Mouse (Mus musculus) CH12.LX (cell line): Measurements from ENCODE around the gene Ppp2r3a. TPM values are rescaled to one million over a fixed set of nuclear protein-coding genes. Genes with fewer than 3 reads are reported as not detected.

Source experiments
- DNase-seq: peaks from one replicate; pipeline ENCODE4 v3.0.0-alpha.2; 2013; ENCODE audit errors: extremely low read depth
- H3K27ac ChIP-seq: 2 replicates; pipeline ENCODE4 v1.5.1; 2012; ENCODE audit warnings: low read depth, mild to moderate bottlenecking, control low read depth, moderate library complexity; ENCODE audit not compliant: insufficient read depth
- H3K27me3 ChIP-seq: replicated peaks from 2 replicates; pipeline ENCODE3; 2012; ENCODE audit warnings: inconsistent platforms
- H3K36me3 ChIP-seq, 2 experiments: replicated peaks in 1 of 2; 2 replicates each; pipeline versions ENCODE3 to v1.6.1; 2012; ENCODE audit warnings: inconsistent platforms in 1 of 2, low read length in 1 of 2, mild to moderate bottlenecking in 1 of 2, mixed read lengths in 1 of 2, moderate library complexity in 1 of 2; ENCODE audit not compliant: control insufficient read depth in 1 of 2, insufficient read depth in 1 of 2
- H3K4me1 ChIP-seq, 2 experiments: 2 replicates each; pipeline ENCODE4 v1.6.1; 2012; ENCODE audit warnings: inconsistent platforms in 1 of 2, moderate library complexity in 1 of 2; ENCODE audit not compliant: insufficient read depth in 2 of 2, control insufficient read depth in 1 of 2
- H3K4me2 ChIP-seq: 2 replicates; pipeline ENCODE4 v1.6.1; 2012; ENCODE audit warnings: low read depth, mild to moderate bottlenecking, control low read depth; ENCODE audit not compliant: poor library complexity, insufficient read depth, severe bottlenecking
- H3K4me3 ChIP-seq, 3 experiments: fragments of 150-350 bp in 1 of 3; sonication (generic) in 1 of 3; replicated peaks in 1 of 3; 2 replicates each; pipeline versions ENCODE3 to v1.5.1; 2011 to 2012; ENCODE audit warnings: low read depth in 2 of 3, low read length in 2 of 3, mild to moderate bottlenecking in 2 of 3, moderate library complexity in 2 of 3, control low read depth in 1 of 3, improper control_type of control experiment in 1 of 3, inconsistent platforms in 1 of 3, mixed read lengths in 1 of 3; ENCODE audit not compliant: poor library complexity in 1 of 3
- H3K79me2 ChIP-seq: replicated peaks from 2 replicates; pipeline ENCODE4 v1.6.1; 2012; ENCODE audit warnings: mild to moderate bottlenecking, moderate library complexity; ENCODE audit not compliant: control insufficient read depth, poor library complexity, insufficient read depth, severe bottlenecking; ENCODE audit errors: extremely low read depth
- H3K9ac ChIP-seq: 2 replicates; pipeline ENCODE4 v1.6.1; 2012; ENCODE audit warnings: low read depth, mild to moderate bottlenecking, control low read depth, moderate library complexity; ENCODE audit not compliant: insufficient read depth
- H3K9me3 ChIP-seq: replicated peaks from 2 replicates; pipeline ENCODE3; 2012; ENCODE audit warnings: low read length, inconsistent platforms, mixed read lengths
- BHLHE40 ChIP-seq: IDR thresholded peaks from 2 replicates; pipeline ENCODE4 v1.6.1; 2011; ENCODE audit warnings: mild to moderate bottlenecking, low read depth, low read length, improper control_type of control experiment
- CHD1 ChIP-seq: IDR thresholded peaks from 2 replicates; pipeline ENCODE4 v1.6.1; 2012; ENCODE audit warnings: low read depth, low read length, improper control_type of control experiment, inconsistent platforms
- CHD2 ChIP-seq: IDR thresholded peaks from 2 replicates; pipeline ENCODE4 v1.6.1; 2011; ENCODE audit warnings: low read length, improper control_type of control experiment
- CTCF ChIP-seq, 2 experiments: IDR thresholded peaks in 1 of 2; conservative IDR thresholded peaks in 1 of 2; 2 replicates each; pipeline ENCODE4 v1.5.1; 2011 to 2012; ENCODE audit warnings: low read depth in 2 of 2, low read length in 2 of 2, improper control_type of control experiment in 1 of 2, inconsistent platforms in 1 of 2, mild to moderate bottlenecking in 1 of 2, moderate library complexity in 1 of 2
- E2F4 ChIP-seq: IDR thresholded peaks from 2 replicates; pipeline ENCODE4 v1.6.1; 2011; ENCODE audit warnings: low read depth, low read length, improper control_type of control experiment; ENCODE audit not compliant: insufficient replicate concordance
- EP300 ChIP-seq: IDR thresholded peaks from 2 replicates; pipeline ENCODE4 v1.6.1; 2011; ENCODE audit warnings: low read length, improper control_type of control experiment
- IRF4 ChIP-seq: IDR thresholded peaks from 2 replicates; pipeline ENCODE4 v1.6.1; 2014; ENCODE audit warnings: low read depth, mild to moderate bottlenecking, inconsistent platforms, low read length, improper control_type of control experiment
- JUN ChIP-seq: IDR thresholded peaks from 2 replicates; pipeline ENCODE4 v1.6.1; 2011; ENCODE audit warnings: low read depth, mild to moderate bottlenecking, low read length, improper control_type of control experiment, moderate library complexity; ENCODE audit not compliant: insufficient read depth
- JUND ChIP-seq: conservative IDR thresholded peaks from 2 replicates; pipeline ENCODE4 v1.6.1; 2011; ENCODE audit warnings: low read depth, low read length, improper control_type of control experiment
- KAT2A ChIP-seq: IDR thresholded peaks from 2 replicates; pipeline ENCODE4 v1.6.1; 2012; ENCODE audit warnings: low read length, improper control_type of control experiment, inconsistent platforms; ENCODE audit not compliant: insufficient replicate concordance
- MAFK ChIP-seq: IDR thresholded peaks from 2 replicates; pipeline ENCODE4 v1.6.1; 2011; ENCODE audit warnings: low read length, improper control_type of control experiment; ENCODE audit not compliant: insufficient replicate concordance
- MAX ChIP-seq: IDR thresholded peaks from 2 replicates; pipeline ENCODE4 v1.6.1; 2011; ENCODE audit warnings: low read length, improper control_type of control experiment
- MAZ ChIP-seq: IDR thresholded peaks from 2 replicates; pipeline ENCODE4 v1.6.1; 2012; ENCODE audit warnings: low read depth, mild to moderate bottlenecking, inconsistent platforms, low read length, improper control_type of control experiment, moderate library complexity
- MEF2A ChIP-seq: IDR thresholded peaks from 2 replicates; pipeline ENCODE4 v1.6.1; 2014; ENCODE audit warnings: low read depth, mild to moderate bottlenecking, inconsistent platforms, low read length, improper control_type of control experiment, borderline replicate concordance
- MYC ChIP-seq: IDR thresholded peaks from 2 replicates; pipeline ENCODE4 v1.6.1; 2011; ENCODE audit warnings: low read depth, mild to moderate bottlenecking, improper control_type of control experiment, low read length
- NRF1 ChIP-seq: IDR thresholded peaks from 2 replicates; pipeline ENCODE4 v1.6.1; 2014; ENCODE audit warnings: low read depth, mild to moderate bottlenecking, inconsistent platforms, low read length, improper control_type of control experiment, moderate library complexity
- PAX5 ChIP-seq: IDR thresholded peaks from 2 replicates; pipeline ENCODE4 v1.6.1; 2012; ENCODE audit warnings: low read length, inconsistent platforms, mixed read lengths
- POLR2A ChIP-seq: IDR thresholded peaks from 2 replicates; pipeline ENCODE4 v1.6.1; 2011; ENCODE audit warnings: low read depth, mild to moderate bottlenecking, improper control_type of control experiment, low read length
- POLR2AphosphoS2 ChIP-seq: IDR thresholded peaks from 2 replicates; pipeline ENCODE4 v1.6.1; 2011; ENCODE audit warnings: low read depth, low read length, improper control_type of control experiment
- RAD21 ChIP-seq: IDR thresholded peaks from 2 replicates; pipeline ENCODE4 v1.6.1; 2011; ENCODE audit warnings: low read depth, mild to moderate bottlenecking, low read length, improper control_type of control experiment, moderate library complexity
- SIN3A ChIP-seq: IDR thresholded peaks from 2 replicates; pipeline ENCODE4 v1.6.1; 2012; ENCODE audit warnings: low read length, improper control_type of control experiment, inconsistent platforms
- TBP ChIP-seq: conservative IDR thresholded peaks from 2 replicates; pipeline ENCODE4 v1.6.1; 2011; ENCODE audit warnings: low read depth, low read length, improper control_type of control experiment
- TCF12 ChIP-seq: IDR thresholded peaks from 2 replicates; pipeline ENCODE4 v1.6.1; 2014; ENCODE audit warnings: low read depth, mild to moderate bottlenecking, inconsistent platforms, low read length, improper control_type of control experiment
- UBTF ChIP-seq: IDR thresholded peaks from 2 replicates; pipeline ENCODE4 v1.6.1; 2012; ENCODE audit warnings: low read depth, mild to moderate bottlenecking, inconsistent platforms, low read length, improper control_type of control experiment, moderate library complexity
- USF1 ChIP-seq: IDR thresholded peaks from 2 replicates; pipeline ENCODE4 v1.6.1; 2014; ENCODE audit warnings: low read depth, mild to moderate bottlenecking, inconsistent platforms, low read length, improper control_type of control experiment
- USF2 ChIP-seq: conservative IDR thresholded peaks from 2 replicates; pipeline ENCODE4 v1.6.1; 2011; ENCODE audit warnings: low read depth, low read length, improper control_type of control experiment
- ZC3H11A ChIP-seq: IDR thresholded peaks from 2 replicates; pipeline ENCODE4 v1.6.1; 2012; ENCODE audit warnings: low read depth, mild to moderate bottlenecking, inconsistent platforms, low read length, improper control_type of control experiment
- ZNF384 ChIP-seq: IDR thresholded peaks from 2 replicates; pipeline ENCODE4 v1.6.1; 2012; ENCODE audit warnings: low read depth, low read length, improper control_type of control experiment, inconsistent platforms
- dilution Hi-C: fragments of 300-500 bp; cut with MboI; formaldehyde crosslinking; loops from 2 replicates; pipeline ENCODE4 v1.14.3; 2020; ENCODE audit warnings: low sequenced_read_pairs; ENCODE audit not compliant: extremely low pct_unique_long_range_greater_than_20kb, extremely low pct_ligation_motif_present
- in situ Hi-C: fragments of 300-500 bp; cut with MboI; formaldehyde crosslinking; loops from 3 replicates; pipeline ENCODE4 v1.14.3; 2019; ENCODE audit warnings: low sequenced_read_pairs, low pct_ligation_motif_present, low pct_unique_long_range_greater_than_20kb, mixed read lengths
- polyA plus RNA-seq: library from polyadenylated mRNA; unstranded; fragments of >175 nt; gene quantifications from 2 replicates; pipeline ENCODE4 v1.2.1, GENCODE M21; 2012; ENCODE audit warnings: low read depth; ENCODE audit not compliant: insufficient read length
- total RNA-seq, 2 experiments: library from RNA; depleted of rRNA; stranded (reverse); fragments of 300-350 nt in 1 of 2; fragments of >200 nt in 1 of 2; gene quantifications; 2 replicates each; pipeline ENCODE4 v1.2.3; 2012 to 2014

Ppp2r3a gene
- total and polyA plus RNA-seq, 3 experiments, result 1.2 to 2.1 (median 1.8) TPM

GRCm38 (mm10) chr9:101270020-101270419 lies 18.4 kb upstream of the Ppp2r3a start:
- H3K9me3 ChIP-seq, result no peaks in the 10 kb centered on the region
- in situ Hi-C loops, result no loop called here
- TF ChIP-seq IRF4, result no peak
- no peak for TF ChIP-seq E2F4
- no peak for TF ChIP-seq TBP
- TF ChIP-seq TCF12, result no peak
- no peak for TF ChIP-seq MAX
- no peak for TF ChIP-seq SIN3A
- no peak for TF ChIP-seq USF1
- no peak for TF ChIP-seq ZC3H11A
- TF ChIP-seq CTCF (conservative IDR thresholded peaks at IDR 0.05 in 1 of 2, IDR thresholded peaks at IDR 0.05 in 1 of 2; ENCODE audit: low read depth in 2 of 2, low read length in 2 of 2), result no peak
- TF ChIP-seq MEF2A, result no peak
- TF ChIP-seq RAD21, result no peak
- TF ChIP-seq POLR2A, result no peak
- no peak for TF ChIP-seq KAT2A
- TF ChIP-seq JUN, result no peak
- no peak for TF ChIP-seq ZNF384
- no peak for TF ChIP-seq EP300
- TF ChIP-seq, all 38 proteins: peak for 0
- Histone ChIP-seq H3K27ac (no peak overlapping the region), H3K4me3 (no peak overlapping the region), H3K4me2 (no peak overlapping the region), H3K79me2 (no peaks in the 10 kb centered on the region), H3K9ac (no peak overlapping the region), H3K27me3 (no peaks in the 10 kb centered on the region), H3K4me1 (0 out of 4 replicates have a peak, but pooled peaks cover 0 to 5% of the 10 kb centered on the region in 2 experiments), H3K36me3 (no peaks in the 10 kb centered on the region)
- DNase-seq, result no peak
- dilution Hi-C loops, result no loop called here

GRCm38 (mm10) chr9:101266043-101266442 lies 14.4 kb upstream of the Ppp2r3a start:
- Histone ChIP-seq H3K9me3 (no peaks in the 10 kb centered on the region), H3K27ac (no peak overlapping the region), H3K27me3 (no peaks in the 10 kb centered on the region), H3K4me1 (0 out of 4 replicates have a peak, but pooled peaks cover 0 to 5% of the 10 kb centered on the region in 2 experiments), H3K9ac (no peak overlapping the region), H3K79me2 (no peaks in the 10 kb centered on the region), H3K4me2 (no peak overlapping the region), H3K4me3 (no peak overlapping the region), H3K36me3 (no peaks in the 10 kb centered on the region)
- in situ Hi-C loops, result no loop called here
- dilution Hi-C loops, result no loop called here
- no peak for DNase-seq
- TF ChIP-seq MEF2A, result no peak
- TF ChIP-seq MAFK, result no peak
- no peak for TF ChIP-seq ZNF384
- no peak for TF ChIP-seq PAX5
- TF ChIP-seq POLR2AphosphoS2, result no peak
- TF ChIP-seq MAX, result no peak
- TF ChIP-seq TCF12, result no peak
- no peak for TF ChIP-seq NRF1
- no peak for TF ChIP-seq POLR2A
- no peak for TF ChIP-seq MYC
- TF ChIP-seq TBP, result no peak
- TF ChIP-seq ZC3H11A, result no peak
- TF ChIP-seq MAZ, result no peak
- no peak for TF ChIP-seq CHD2
- TF ChIP-seq CHD1, result no peak
- no peak for TF ChIP-seq BHLHE40
- no peak for TF ChIP-seq USF2
- no peak for TF ChIP-seq JUND
- no peak for TF ChIP-seq UBTF
- no peak for TF ChIP-seq USF1
